Mouse (Mus musculus) kidney, adult 2 months (tissue): ENCODE measurements at regions not wholly inside any gene's neighbourhood (a gene's known extent, or its start where the extent isn't known, plus 50 kb on each side); places are given as distances from the start of the nearest gene placed in this dataset.

ENCODE experiments used
- CTCF ChIP-seq: fragments of 200-500 bp; conservative IDR thresholded peaks from 2 replicates; pipeline ENCODE4 v1.5.1; 2011; ENCODE audit warnings: low read depth, mild to moderate bottlenecking, control low read depth, low read length, moderate library complexity, mixed read lengths; ENCODE audit not compliant: insufficient read depth, insufficient read length
- POLR2A ChIP-seq: fragments of 200-500 bp; IDR thresholded peaks from one replicate; pipeline ENCODE4 v1.6.1; 2011; ENCODE audit warnings: low read depth, low read length, control low read depth

DNA sequence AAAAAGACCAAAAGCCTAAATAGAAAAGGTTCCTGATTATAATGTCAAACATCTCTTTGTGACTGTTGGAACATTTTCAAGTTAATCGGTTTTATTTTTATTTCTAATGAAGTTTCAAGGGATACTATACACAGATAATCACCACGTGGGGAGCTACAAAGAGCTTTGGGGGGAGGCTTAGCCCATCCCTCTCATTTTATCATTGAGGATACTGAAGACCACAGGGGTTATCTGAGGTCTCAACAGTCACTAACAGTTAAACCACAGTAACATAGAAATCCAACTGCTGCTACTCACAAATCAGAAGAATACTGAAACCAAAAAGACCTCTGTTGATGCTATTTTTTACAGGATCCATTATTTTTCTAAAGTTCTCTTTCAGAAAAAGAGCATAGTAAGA lies 364.9 kb upstream of the Dpp10 start:
- TF ChIP-seq CTCF (no peak), POLR2A (no peak)
